Mouse (Mus musculus): Measurements from ENCODE around the gene Ang. TPM values are rescaled to one million over a fixed set of nuclear protein-coding genes. Genes with fewer than 3 reads are reported as not detected.

Gene Ang
- total RNA-seq (2021): 1 to 10 TPM; 3.2 to 4.0 TPM

DNA sequence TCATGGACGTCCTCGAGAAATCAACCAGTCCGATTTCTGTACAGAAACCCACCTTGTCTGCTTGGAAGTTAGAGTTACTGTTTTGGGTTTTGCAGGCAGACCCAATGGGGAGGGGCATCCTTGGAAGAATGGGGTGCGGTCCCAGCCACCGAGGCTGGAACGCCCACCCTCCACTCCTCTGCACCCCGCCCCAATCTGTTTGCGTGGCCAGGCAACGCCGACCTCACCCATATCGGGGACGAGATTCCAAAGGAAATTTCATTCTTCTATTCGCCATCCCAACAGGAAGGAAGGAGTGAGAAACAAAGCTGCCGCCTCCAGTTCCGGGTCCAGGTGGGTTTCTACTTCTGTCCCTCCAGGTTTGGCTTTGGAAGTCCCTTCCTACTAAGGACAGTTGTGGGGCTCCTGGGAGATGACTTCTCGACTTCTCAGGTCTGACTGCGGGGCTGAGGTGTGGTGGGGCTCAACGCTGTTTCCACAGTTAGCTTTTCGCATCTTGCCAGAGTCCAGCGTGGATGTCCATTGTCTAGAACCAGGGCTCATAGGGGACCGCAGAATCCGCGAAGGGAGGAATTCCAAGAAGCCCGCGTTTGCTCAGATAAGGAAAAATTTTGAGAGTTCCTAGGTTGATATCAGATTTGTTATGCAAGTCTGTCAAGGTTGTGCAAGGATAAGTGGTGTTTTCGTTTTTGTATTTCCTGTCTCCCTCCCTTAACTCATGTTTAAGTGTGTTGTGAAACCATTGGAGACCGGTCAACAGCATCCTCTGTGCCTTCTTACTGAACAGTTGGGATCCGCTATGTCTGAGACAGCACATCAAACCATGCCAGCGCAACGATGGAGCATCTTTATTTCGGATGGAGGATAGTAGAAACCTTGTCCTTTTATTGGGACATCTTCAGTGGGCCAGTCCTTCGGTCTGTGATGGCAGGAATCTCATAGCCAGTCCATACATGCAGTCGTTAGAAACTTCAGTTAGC, at the start of gene Ang, which contains the start of gene Rnase4:
Ang (plus strand) TSS at position 230 of the 980 bp plus-strand sequence.
Rnase4 (plus strand) TSS at position 157 of the 980 bp plus-strand sequence.
- DNase-seq: peak; percentile 72 to 76
- intact Hi-C loops (cut with DNase I): no loop called here

DNA sequence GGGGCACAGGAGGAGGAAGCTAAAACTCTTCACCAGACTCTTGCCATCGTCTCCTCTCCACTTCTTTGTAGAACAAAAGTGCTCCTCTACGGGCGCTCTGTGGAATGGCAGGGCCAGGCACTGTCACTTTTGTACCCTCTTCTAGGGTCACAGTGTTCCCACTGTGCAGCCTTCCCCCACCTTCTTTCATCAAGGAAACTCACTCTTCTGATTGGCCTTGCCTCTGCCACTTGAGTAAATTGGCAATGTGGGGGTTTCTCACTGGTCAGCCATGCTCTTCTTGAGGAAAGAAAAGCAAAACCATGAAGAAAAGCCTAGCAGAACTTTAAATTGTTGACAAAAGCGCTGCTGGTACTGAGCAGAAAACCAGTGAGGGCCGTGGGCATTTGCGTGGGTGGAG, 49.2 kb upstream of the Ang start, which contains the start of gene Rnase9:
Rnase9 (minus strand) TSS at position 101 of the 400 bp plus-strand sequence.
- no peak for DNase-seq
- intact Hi-C loops (cut with DNase I): no loop called here

DNA sequence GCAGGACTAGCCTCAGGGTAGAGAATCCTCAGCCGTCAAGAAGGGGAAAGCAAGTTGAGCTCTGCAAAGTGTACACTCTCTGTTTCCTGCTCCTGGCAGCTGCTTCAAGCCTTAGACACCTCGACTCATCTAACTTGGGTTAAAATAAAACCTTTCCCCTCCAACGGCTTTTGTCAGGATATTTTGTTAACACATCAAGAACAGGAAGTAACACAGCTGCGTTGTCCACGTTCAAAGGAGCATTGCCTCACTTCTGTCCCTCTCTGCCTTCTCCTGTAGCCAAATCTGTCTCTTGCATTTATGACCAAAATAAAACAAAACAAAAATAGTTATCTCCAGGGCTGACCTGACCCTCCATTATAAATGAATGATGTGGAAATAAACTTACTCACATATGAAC, 43.1 kb upstream of the Ang start:
- no peak for DNase-seq
- intact Hi-C loops (cut with DNase I): no loop called here

DNA sequence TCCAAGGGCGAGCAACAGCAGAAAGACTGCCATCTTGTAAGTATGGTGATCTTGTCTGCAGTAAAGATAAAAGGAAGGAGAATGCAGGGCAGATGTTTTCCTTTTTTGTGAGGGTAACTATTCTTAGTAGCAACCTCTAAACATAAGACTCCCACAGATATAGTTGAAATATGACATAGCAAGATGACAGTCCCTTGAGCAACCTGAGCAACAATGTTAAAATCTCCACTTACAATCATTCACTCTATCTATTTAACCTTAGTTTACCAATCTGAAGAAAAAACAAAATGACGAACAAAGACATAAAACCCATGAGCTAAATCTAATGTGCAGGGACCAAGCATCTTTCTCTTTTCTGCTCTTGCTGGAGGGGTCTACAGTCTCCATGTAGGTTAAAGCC, 40.9 kb upstream of the Ang start, which contains the start of gene Rnase11:
Rnase11 (minus strand) TSS at position 101 of the 400 bp plus-strand sequence.
- no peak for DNase-seq
- intact Hi-C loops (cut with DNase I): no loop called here

DNA sequence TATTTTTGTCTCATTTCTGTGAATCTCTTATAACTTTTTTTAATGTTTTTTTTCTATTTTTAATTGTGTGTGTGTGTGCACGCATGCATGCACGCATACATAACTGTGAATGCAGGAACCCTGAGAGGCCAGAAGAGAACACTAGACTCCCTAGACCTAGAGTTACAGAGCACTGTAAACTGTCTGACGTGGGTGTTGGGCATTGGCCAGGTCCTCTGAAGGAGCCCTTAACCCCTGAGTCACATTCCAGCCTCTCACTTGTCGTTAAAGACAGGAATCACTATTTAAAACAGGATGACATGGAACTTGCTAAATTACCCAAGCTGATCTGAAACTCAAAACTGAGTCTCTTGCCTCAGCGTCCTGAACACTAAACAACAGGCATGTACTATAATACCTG, 39.0 kb upstream of the Ang start:
- intact Hi-C loops (cut with DNase I): no loop called here
- no peak for DNase-seq

DNA sequence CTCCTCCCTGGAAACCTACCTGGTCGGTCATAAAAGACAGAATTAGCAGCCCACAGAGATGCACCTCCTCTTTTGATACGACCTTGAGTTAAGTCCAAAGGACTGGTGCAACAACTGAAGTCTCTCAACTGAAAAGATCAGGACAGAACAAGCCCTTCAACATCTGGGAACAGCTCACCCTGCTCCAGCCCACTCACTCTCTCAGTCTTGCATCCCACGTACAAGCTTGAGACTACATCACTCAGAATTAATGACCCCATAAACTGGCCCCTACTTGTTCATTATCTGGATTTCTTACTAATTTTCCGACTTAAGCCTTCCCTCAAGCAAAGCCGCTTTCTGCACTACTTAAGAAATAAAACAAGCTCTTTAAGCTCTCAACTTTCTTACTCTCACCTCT, 37.8 kb upstream of the Ang start:
- intact Hi-C loops (cut with DNase I): no loop called here
- no peak for DNase-seq

DNA sequence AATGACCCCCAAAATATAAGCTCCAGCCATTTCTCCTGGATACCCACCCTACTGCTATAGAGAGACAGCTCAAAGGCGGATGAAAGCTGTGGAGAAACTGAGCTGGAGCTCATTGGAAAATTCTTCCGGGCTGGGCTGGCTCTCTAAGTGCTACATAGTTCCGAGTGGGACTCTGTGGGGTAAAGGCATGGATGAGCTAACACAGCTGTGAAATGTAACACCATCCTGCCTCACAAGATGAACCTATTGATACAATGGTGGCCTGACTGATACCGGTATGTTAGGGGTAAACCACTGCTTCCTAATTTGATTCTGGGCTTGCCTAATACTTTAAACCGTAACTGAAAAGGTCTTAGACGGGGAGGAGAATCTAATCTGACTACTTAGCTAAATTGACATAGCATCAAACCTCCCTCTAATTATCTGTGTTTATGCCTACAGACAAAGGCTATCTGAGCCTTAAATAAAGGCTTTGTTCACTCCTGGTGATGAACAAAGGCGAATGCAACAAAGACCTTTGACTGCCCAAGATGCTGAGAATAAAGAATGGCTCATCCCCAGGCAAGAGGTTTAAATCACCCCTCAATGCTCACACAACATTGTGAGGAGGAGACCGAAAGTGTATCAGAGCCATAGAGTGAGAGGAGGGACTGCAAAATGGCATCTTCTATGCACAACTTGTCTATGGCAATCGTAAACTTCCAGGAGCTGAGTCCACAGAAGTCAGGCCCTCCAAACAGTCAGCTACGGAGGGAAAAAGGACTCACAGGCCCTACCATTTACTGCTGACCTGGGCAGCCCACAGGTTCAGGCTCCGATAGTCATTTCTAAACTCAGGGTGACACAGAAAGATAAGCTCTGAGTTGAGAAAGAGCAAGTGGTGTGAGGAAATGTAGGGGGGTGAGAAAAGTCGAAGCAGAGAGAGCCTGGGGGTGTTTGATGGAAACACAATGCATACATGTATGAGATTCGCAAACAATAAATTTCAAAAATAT, 36.4 kb upstream of the Ang start:
- intact Hi-C loops (cut with DNase I): no loop called here

DNA sequence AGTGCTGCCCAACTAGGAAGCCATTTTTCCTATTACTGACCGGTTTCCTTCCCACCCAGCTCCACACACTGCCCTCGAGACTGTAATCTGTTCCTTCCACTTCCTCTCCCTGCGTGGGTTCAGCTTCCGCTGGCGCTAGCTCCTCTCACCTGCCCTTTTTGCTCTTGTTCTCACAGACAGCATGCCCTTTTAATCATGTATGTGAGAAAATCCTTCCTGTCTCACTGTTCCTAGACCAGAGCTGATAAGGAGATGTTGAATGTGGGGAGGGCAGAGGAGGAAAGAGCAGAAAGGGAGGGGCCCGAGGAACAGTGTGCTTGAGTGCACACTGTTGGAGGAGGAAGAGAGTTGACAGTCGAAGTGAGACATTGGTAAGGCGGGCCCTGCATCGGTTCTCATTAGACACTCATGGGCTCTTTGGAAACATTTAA, 33.5 kb upstream of the Ang start, which contains the start of gene Rnase12:
Rnase12 (minus strand) TSS at position 261 of the 431 bp plus-strand sequence.
- intact Hi-C loops (cut with DNase I): no loop called here

More for the DNA sequence above, 36.4 kb upstream of the Ang start:
- DNase-seq: no peak

DNA sequence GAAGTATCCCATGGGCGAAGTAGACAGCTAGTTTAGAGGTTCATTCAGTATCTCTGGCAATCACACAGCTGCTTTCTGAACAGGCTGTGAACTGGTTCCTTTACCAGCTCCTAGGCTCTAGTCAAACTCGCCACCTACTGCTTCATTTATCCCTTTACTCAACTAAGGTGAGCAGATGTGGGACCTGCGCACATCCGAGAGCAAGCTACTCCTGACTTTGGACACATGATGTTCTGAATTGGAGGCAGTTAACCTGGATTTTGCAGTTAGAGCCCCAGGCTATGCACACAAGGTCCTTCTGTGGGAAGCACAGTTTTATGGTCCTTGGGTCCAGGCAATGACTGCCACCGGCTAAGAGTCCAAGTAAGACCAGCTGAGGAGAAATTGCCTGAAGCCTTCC, 30.2 kb upstream of the Ang start:
- intact Hi-C loops (cut with DNase I): loop anchor here (5.0 kb wide), 2 partner anchors 103 to 128 kb away; partner anchors contain the start of genes Pip4p1, Pnp and Pnp2
- no peak for DNase-seq

More for the DNA sequence above, 33.5 kb upstream of the Ang start, which contains the start of gene Rnase12:
- no peak for DNase-seq

DNA sequence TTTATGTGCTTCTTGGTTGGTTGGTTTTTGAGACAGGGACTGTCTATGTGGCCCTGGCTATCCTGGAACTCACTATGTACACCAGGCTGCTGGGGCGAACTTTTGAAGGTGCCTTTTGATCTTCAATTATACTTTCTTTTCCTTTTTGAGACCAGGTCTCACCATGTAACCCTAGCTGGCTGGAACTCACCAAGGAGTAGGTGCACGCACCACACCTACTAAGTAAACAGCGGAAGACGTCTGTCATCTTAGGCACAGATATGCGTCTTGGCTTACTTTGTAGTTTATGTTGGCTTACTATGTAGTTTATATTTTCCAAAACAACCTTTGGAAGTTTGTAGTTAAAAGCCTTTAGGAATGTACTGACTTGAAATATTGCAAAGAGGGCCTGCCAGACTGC, 22.0 kb upstream of the Ang start:
- intact Hi-C loops (cut with DNase I): no loop called here
- DNase-seq: no peak

DNA sequence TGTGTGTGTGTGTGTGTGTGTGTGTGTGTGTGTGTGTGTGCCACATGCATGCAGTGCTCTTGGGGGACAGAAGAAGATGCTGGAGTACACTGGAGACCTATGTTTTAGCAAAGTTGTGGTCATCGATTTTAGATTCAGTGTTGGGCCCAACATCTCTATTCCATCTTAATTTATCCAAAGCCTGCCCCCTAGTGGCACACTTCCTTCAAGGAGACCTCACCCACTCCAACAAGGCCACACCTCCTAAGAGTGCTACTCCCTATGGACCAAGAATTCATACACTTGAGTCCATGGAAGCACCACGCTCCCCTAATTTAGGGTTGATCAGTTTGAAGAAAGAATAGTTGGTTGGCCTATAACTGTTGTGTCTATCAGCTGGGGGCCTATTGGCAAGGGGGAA, 21.3 kb upstream of the Ang start:
- intact Hi-C loops (cut with DNase I): no loop called here
- peak in 1 of 2 experiments; percentile 47 for DNase-seq

DNA sequence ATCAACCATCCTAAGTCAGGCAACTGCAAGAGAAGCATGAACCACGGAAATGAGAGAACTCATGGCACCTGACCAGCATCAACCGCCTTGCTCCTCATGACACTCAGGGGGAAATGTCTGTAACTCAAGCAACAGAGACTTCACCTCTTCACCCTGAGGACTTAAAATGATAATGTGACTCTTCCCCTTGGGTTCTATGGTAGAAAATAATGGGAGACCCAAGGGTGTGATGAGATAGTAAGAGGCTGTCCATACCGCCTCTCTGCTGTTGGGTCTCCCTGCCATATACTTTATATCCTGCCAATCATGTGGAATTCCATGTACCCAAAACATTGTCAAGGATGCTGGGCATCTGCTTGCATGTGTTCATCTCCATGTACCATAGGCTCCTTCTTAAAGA, 16.6 kb upstream of the Ang start, which contains the start of gene Olfr750:
Olfr750 (minus strand) TSS at position 101 of the 400 bp plus-strand sequence.
- DNase-seq: no peak
- intact Hi-C loops (cut with DNase I): no loop called here

DNA sequence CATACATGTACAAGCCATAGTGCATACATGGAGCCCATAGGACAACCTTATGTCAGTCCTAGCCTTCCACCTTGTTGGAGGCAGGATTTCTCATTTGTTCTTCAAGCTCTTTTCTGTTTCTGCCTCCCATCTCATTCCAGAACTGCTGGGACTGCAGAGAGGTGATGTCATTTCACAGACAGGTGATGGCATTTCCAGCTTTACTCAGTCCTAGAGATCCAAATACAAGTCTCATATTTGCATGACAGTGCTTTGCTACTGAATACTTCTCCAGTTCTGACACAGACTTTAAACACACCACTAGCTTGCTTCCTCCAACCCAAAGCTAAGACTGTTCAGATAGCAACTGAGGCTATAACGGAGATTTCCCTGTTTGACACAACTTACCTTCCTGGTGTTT, 11.8 kb upstream of the Ang start:
- no peak for DNase-seq
- intact Hi-C loops (cut with DNase I): no loop called here

DNA sequence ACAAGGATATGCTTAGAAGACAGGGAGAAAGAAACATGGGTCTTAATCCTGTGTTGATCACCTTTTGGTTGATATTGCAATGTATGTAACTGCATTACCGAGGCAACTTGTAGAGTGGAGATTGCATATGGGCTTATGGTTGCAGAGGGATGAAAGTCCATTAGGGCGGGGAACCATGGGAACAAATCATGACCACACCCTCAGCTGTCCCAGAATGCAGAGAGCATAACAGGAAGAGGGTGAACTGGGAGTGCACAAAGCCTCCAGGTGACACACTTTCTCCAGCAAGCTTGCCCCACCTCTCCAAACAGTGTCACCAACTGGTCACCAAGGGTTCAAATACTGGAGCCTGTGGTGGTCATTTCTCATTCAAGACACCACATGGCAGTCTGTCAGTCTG, 9.9 kb upstream of the Ang start:
- no peak for DNase-seq
- intact Hi-C loops (cut with DNase I): no loop called here

DNA sequence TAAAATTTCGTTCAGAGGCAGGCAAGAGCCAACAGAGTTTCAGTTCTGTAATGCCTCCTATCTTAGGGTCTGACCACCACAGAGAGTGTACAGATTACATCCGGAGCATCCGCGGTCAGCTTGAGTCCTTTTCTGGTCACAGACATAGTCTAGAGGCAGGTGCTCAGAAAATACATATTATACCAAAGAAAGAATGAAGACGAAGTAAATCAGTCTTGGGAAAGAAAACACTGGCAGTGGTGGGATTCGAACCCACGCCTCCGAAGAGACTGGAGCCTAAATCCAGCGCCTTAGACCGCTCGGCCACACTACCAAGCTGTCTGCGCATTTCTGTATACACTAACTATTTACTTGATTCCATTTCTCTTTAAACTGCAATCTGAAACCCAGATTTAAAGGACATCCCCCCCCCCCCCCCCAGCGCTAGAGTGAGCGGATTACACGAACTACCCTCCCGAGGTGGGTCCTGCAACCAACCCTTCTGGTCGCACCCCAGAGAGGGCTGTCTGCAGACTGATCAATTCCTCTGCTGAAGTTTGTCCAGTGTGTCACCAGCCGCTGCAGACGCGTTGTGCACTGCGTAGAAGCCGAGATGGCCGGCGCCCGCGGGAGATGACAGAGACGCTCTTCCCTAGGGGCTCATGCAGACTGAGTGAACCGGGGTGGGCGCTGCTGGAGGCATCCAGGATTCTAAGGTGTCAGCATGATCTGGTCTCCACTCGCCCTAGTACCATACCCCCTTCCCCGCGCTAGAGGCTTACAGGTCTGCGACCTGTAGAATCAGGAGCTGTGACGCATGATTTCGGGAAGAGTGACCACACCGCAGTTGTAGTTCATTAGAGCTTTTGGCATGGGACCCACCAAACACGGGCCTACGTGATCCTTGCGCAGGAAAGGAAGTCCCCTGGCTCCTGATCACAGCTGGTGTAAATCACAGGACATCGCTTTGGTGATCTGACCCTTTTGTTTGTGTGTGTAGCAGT, 8.1 kb upstream of the Ang start:
- intact Hi-C loops (cut with DNase I): no loop called here
- peak; percentile 64 to 67 for DNase-seq

DNA sequence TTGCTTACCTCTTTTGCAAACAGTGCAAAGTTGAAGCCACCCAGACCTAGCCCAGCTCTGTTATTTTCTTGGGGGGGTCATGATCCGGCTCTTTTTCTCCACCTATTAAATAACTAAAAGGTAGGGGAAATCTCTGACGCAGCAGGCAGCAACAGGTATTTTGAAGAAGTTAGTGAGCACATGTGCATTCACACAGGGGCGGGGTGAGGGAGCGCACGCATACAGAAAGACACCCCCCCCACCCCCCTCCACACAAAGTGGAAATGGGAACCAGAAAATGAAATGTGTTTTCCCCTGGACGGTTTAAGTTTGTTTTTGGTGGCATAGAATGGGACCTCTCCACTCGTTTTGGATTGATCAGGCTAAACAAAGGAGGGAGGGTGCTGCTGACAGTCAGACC, 7.1 kb upstream of the Ang start:
- intact Hi-C loops (cut with DNase I): no loop called here
- DNase-seq: no peak

DNA sequence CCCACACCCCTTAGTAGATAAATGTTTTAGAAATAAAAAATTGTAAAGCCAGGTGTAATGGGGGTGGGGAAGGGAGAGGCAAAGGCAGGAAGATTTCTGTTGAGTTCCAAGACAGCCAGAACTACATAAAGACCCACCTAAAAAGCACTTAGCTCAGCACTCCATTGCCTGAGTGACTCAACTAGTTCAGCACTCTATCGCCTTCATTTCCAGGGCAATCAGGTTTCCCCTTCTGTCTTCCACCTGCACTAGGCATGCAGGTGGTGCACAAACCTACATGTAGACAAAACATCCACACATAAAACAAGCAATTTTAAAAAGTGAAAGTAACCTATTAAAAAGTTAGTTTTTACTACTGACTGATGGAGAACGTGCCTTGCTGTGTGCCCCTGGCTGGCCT, 5.9 kb upstream of the Ang start:
- no peak for DNase-seq
- intact Hi-C loops (cut with DNase I): no loop called here

DNA sequence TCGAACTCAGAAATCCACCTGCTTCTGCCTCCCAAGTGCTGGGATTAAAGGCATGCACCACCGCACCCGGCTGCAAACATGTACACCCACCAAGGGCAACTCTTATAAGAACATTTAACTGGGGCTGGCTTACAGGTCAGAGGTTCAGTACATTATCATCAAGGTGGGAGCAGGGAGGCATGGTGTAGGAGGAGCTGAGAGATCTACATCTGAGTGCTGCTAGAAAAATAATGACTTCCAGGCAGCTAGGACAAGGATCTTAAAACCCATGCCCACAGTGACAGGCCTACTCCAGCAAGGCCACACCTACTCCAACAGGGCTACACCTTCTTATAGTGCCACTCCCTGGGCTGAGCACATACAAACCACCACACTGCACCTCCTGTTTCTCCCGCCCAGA, 5.0 kb upstream of the Ang start:
- DNase-seq: no peak
- intact Hi-C loops (cut with DNase I): no loop called here

DNA sequence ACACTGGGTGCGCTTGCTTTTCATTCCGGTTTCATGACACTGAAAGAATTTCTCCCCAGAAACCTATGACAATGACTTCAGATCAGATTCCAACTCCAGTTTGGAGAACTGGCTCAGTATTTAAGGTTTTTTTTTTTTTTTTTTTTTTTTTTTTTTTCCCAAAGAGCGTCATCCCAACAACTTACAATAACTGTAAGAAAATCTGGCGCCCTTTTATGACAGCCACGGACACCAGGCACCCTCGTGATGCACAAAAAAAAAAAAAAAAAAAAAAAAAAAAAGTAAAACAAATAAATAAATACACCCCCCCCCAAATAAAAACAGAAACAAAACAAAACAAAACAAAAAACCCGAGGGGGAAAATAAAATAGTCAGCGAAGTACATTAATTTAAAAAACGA, 3.2 kb upstream of the Ang start:
- intact Hi-C loops (cut with DNase I): loop anchor here (2.0 kb wide), 1 partner anchor 281 kb away; the partner anchor contains the start of genes Ccnb1ip1 and Parp2
- DNase-seq: no peak
